Mouse (Mus musculus) heart, adult 2 months (tissue): ENCODE data around the gene Plscr3.
A peak's percentile ranks its signal among the peaks of the same experiment; 100 is the strongest.

Source experiments
- CTCF ChIP-seq: fragments of 200-600 bp; IDR thresholded peaks from 2 replicates; pipeline ENCODE4 v1.8.1; 2022; ENCODE audit warnings: antibody characterized with exemption, mild to moderate bottlenecking, moderate library complexity
- POLR2A ChIP-seq: fragments of 200-500 bp; IDR thresholded peaks from 2 replicates; pipeline ENCODE4 v1.6.1; 2011; ENCODE audit warnings: mild to moderate bottlenecking, low read depth, low read length, control low read depth; ENCODE audit not compliant: insufficient read depth

GRCm38 (mm10) chr11:69876867-69877266, 30.7 kb downstream of the Plscr3 start:
- TF ChIP-seq CTCF (peak; percentile 98), POLR2A (peak; percentile 31; the same call in 1 of the 2 replicates)
